Mouse (Mus musculus) hindbrain, postnatal 0 days (tissue): ENCODE data around the gene Psrc1. TPM values are rescaled to one million over a fixed set of nuclear protein-coding genes. Genes with fewer than 3 reads are reported as not detected.
A peak's percentile ranks its signal among the peaks of the same experiment; 100 is the strongest.

Experiments
- ATAC-seq: fragments of 200-750 bp; cut with Nextera tagmentation; 2 replicates; pipeline ENCODE4 v1.8.0; 2017; ENCODE audit warnings: mild to moderate bottlenecking, moderate TSS enrichment, moderate library complexity
- DNase-seq: peaks from one replicate; pipeline ENCODE4 v3.0.0-alpha.2; 2015; ENCODE audit warnings: low spot score
- H3K27ac ChIP-seq: fragments of 300-500 bp; sonication (generic); 2 replicates; pipeline ENCODE4 v1.5.1; 2014; ENCODE audit warnings: mild to moderate bottlenecking
- H3K27me3 ChIP-seq: fragments of 300-500 bp; sonication (generic); 2 replicates; pipeline ENCODE4 v1.6.1; 2014; ENCODE audit warnings: low read length, mixed read lengths; ENCODE audit not compliant: insufficient read depth
- H3K36me3 ChIP-seq: fragments of 300-500 bp; sonication (generic); 2 replicates; pipeline ENCODE4 v1.6.1; 2014; ENCODE audit warnings: low read length, mixed read lengths; ENCODE audit not compliant: insufficient read depth
- H3K4me1 ChIP-seq: fragments of 300-500 bp; sonication (generic); 2 replicates; pipeline ENCODE4 v1.6.1; 2014; ENCODE audit warnings: antibody characterized with exemption, low read length, mixed read lengths; ENCODE audit not compliant: insufficient read depth
- H3K4me2 ChIP-seq: fragments of 300-500 bp; sonication (generic); 2 replicates; pipeline ENCODE4 v1.6.1; 2014; ENCODE audit warnings: low read depth, mild to moderate bottlenecking, low read length, moderate library complexity, mixed read lengths
- H3K4me3 ChIP-seq: fragments of 300-500 bp; sonication (generic); 2 replicates; pipeline ENCODE4 v1.5.1; 2014; ENCODE audit warnings: low read length
- H3K9ac ChIP-seq: fragments of 300-500 bp; sonication (generic); replicated peaks from 2 replicates; pipeline ENCODE4 v1.6.1; 2014; ENCODE audit warnings: mild to moderate bottlenecking, low read length, moderate library complexity, mixed read lengths
- H3K9me3 ChIP-seq: fragments of 300-500 bp; sonication (generic); 2 replicates; pipeline ENCODE4 v1.6.1; 2016; ENCODE audit warnings: low read length, mixed read lengths
- CTCF ChIP-seq: IDR thresholded peaks from 2 replicates; pipeline ENCODE4 v1.5.1; 2016; ENCODE audit warnings: antibody characterized with exemption, control low read depth, low read depth
- WGBS: fragments of 180-500 bp; shearing (Covaris S2); extraction: QIAGEN DNeasy Blood & Tissue Kit; methylation state at CpG from one replicate; pipeline ENCODE4 v1.1.7; 2014; 5-methylcytosine and 5-hydroxymethylcytosine counted together
- polyA plus RNA-seq: library from polyadenylated mRNA; unstranded; fragments of >200 nt; fragmentation: Nextera tagmentation; extraction: Ambion mirVana; gene quantifications from 2 replicates; pipeline ENCODE4 v1.2.1, GENCODE M21; 2015
- total RNA-seq: library from RNA; depleted of rRNA; stranded (reverse); fragments of >200 nt; gene quantifications from 2 replicates; pipeline ENCODE4 v1.2.3, GENCODE M21; 2014

The Psrc1 gene
- total and polyA plus RNA-seq, 2 experiments from 2014 or later = 8.4 to 15.0 TPM

DNA sequence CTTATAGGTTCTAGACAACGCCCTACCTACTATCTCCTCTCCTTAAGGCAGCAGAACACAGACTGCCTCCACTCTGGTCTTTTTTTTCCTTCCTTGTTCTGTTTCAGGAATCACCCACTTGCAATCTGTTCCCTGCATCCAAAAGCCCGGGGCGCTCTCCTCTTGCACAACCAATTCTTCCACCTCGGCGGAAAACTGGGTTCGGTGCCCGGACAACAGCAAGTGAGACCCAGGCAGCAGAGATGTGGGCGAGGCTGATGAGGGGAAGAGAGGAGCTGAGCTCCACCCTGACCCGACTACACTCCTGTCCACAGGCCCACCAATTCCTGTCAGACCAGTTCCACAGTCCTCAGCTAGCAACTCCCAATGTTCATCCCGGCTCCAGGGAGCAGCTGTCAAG is 2.5 kb downstream of the Psrc1 start:
- Histone ChIP-seq H3K4me3 (no peak overlapping the region), H3K36me3 (no peaks in the 10 kb centered on the region), H3K4me2 (no peak overlapping the region), H3K9ac (no peak overlapping the region), H3K27ac (no peak overlapping the region), H3K4me1 (no peaks in the 10 kb centered on the region), H3K27me3 (no peaks in the 10 kb centered on the region), H3K9me3 (no peaks in the 10 kb centered on the region)
- no peak for TF ChIP-seq CTCF
- DNase-seq (no peak), ATAC-seq (no peak)
- WGBS = 88% methylated on average over 10 of the region's 10 CpGs

DNA sequence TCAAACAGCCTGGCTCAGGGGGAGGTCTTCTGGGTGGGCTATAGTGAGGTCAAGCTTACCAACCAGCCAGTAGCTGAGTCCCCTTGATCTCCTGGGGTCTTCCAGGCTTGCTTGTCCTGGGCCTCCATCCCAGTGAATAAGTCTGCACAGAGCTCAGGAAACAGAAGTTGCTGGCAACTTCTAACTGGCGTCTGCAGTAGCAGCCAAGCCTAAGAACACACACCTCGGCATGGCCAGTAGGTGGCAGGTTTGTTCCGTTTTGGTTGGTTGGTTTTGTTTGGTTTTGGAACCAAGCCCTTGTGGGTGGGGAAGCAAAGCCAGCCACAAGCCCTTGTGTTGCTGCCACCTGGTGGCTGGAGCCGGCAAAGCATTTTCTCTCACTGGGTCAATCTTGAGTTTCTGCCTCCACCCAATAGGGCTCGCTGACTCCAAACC is 5.5 kb downstream of the Psrc1 start:
- peak; percentile 99 for TF ChIP-seq CTCF
- DNase-seq (peak; percentile 98), ATAC-seq (peak; percentile 83)
- no peaks in the 10 kb centered on the region for H3K27me3 ChIP-seq
- H3K4me2 ChIP-seq = no peak overlapping the region
- no peaks in the 10 kb centered on the region for H3K4me1 ChIP-seq
- peaks cover 11% of the 10 kb centered on the region; the same call in 1 of the 2 replicates for H3K36me3 ChIP-seq
- WGBS = 0% methylated on average over 5 of the region's 5 CpGs
- H3K27ac ChIP-seq = no peak overlapping the region
- H3K9me3 ChIP-seq = no peaks in the 10 kb centered on the region
- H3K9ac ChIP-seq = no peak overlapping the region
- no peak overlapping the region for H3K4me3 ChIP-seq

DNA sequence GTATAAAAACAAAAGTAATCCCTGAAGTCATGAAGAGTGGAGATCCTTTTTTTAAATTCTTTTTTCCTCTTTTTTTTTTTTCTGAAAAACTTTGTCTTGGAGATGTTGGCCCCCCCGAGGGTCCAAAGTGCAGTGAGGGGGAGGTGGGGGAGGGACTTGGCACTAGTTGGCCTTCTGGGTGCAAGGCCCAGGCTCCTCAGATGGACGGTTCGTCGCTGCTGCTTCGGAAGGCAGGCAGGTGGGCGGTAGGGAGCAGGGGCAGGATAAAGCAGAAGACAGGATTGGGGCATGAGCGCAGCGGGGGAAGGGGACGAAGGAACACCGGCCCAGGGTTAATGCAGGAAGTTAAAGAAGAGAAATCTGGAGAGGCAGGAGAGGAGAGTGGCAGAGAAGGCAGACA is 8.7 kb downstream of the Psrc1 start:
- Histone ChIP-seq H3K9ac (no peak overlapping the region), H3K4me2 (no peak overlapping the region), H3K27me3 (no peaks in the 10 kb centered on the region), H3K4me3 (no peak overlapping the region), H3K27ac (no peak overlapping the region), H3K9me3 (no peaks in the 10 kb centered on the region), H3K36me3 (peaks cover 41% of the 10 kb centered on the region), H3K4me1 (no peaks in the 10 kb centered on the region)
- DNase-seq (no peak), ATAC-seq (no peak)
- 24% methylated on average over 10 of the region's 10 CpGs for WGBS
- TF ChIP-seq CTCF = no peak

DNA sequence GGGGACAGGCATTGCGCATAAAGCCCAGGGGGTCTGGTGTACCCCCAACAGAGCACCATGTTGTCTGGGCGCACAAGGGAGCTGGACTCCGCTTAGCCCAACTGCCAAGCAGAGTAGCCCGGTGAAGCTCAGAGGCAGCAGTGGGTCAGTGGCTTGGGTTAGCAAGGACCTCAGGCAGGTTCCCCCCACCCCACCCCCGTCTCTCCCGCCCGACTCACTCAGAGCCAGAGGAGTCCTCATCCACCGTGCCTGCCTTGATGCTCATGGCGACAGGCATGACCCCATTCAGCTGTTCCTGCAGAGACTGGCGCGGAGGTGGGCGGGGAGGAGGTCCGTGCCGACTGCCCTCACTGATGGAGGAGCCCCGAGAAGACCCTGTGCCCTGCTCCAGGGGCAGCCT is 9.2 kb downstream of the Psrc1 start:
- ATAC-seq = no peak
- H3K9ac ChIP-seq = no peak overlapping the region
- H3K36me3 ChIP-seq = peaks cover 46% of the 10 kb centered on the region
- TF ChIP-seq CTCF = no peak
- no peak overlapping the region for H3K4me3 ChIP-seq
- no peak overlapping the region for H3K27ac ChIP-seq
- no peaks in the 10 kb centered on the region for H3K27me3 ChIP-seq
- H3K4me1 ChIP-seq = no peaks in the 10 kb centered on the region
- WGBS = 43% methylated on average over 15 of the region's 15 CpGs
- H3K9me3 ChIP-seq = no peaks in the 10 kb centered on the region
- no peak for DNase-seq
- H3K4me2 ChIP-seq = no peak overlapping the region

DNA sequence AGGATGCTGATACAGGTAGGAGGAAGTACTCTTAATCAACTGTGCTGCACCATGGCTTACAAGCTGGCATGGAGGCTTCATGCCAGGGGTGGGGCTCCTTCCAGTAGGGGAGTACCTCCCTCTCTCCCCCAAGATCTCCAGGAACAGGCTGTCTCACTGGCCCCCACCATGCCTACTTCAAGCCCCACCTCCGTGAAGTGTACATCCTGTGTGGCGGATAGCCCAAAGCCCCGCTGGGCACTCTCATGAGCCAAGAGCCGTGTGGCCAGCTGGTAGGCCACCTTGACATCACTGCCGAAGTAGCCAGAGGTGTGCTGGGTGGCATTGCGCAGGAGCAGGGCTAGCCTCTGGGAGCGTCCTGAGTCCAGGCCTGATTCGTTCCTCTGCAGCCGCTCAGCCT is 14.6 kb downstream of the Psrc1 start:
- Histone ChIP-seq H3K4me2 (no peak overlapping the region), H3K9me3 (no peaks in the 10 kb centered on the region), H3K36me3 (peaks cover 81% of the 10 kb centered on the region), H3K4me3 (no peak overlapping the region), H3K9ac (no peak overlapping the region), H3K27ac (no peak overlapping the region), H3K4me1 (no peaks in the 10 kb centered on the region), H3K27me3 (no peaks in the 10 kb centered on the region)
- 90% methylated on average over 9 of the region's 9 CpGs for WGBS
- no peak for TF ChIP-seq CTCF
- DNase-seq (no peak), ATAC-seq (no peak)

DNA sequence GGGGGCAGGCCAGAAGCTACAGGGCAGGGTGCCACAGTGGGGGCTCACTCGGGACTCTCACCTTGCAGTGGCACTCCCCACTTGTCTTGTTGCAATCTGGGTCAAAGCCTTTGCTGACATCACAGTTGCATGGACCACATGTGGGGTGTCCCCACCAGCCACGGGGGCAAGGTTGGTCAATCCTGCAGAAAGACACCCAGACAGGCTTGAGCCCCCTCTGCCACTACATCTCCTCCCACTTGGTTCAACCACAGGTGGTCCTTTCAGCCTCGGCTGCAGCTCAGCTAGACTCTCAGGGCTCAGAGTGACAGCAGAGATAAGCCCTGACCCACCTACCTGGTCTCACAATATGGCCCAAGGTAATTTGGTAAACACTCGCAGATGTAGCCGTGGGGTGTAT is 16.8 kb downstream of the Psrc1 start:
- ATAC-seq (no peak), DNase-seq (no peak)
- 83% methylated on average over 5 of the region's 5 CpGs for WGBS
- TF ChIP-seq CTCF = no peak
- Histone ChIP-seq H3K4me2 (no peak overlapping the region), H3K4me3 (no peak overlapping the region), H3K9me3 (no peaks in the 10 kb centered on the region), H3K9ac (no peak overlapping the region), H3K27me3 (no peaks in the 10 kb centered on the region), H3K36me3 (peaks cover 76% of the 10 kb centered on the region), H3K27ac (no peak overlapping the region), H3K4me1 (peaks cover 4% of the 10 kb centered on the region; the same call in 1 of the 2 replicates)

DNA sequence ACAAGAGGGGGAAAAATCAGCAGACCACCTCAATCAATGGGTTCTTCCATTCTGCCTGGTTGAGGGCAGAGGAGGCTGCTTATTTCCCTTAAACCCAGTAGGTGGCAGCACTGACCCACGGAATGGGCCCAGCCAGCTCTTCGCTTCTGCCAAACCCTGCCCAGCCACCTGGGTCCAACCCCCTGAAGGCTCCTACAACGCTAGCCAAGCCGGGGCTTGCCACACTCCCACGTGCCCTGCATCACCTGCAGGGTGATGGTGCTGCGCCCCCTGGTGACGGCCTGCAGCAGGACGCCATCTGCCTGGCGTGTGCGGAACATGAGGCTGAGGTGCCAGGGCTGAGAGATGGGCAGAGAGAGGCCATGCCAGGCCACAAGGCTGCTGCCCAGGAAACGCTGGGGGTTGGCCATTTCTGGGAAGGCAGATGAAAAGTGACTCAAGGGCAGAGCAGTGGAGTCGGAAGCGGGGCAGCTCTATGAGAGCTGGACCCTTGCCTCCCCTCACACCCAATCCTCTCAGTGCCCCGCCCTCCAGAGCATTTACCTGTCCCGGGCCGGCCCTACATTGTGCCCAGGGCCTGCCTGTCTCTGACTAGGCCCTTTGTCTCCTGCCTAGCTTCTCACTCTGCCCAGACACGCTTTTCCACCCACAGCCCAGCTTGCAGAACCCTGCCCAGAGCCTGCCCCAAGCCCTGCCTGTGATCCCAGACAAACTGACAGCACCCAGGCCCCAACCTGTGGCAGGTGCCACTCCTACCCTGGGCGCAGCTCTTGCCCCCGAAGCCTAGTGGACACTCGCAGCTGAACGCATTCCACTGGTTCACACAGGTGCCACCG is 18.3 kb downstream of the Psrc1 start:
- TF ChIP-seq CTCF = peak; percentile 99
- no peaks in the 10 kb centered on the region for H3K9me3 ChIP-seq
- H3K27me3 ChIP-seq = no peaks in the 10 kb centered on the region
- H3K36me3 ChIP-seq = peaks cover 62% of the 10 kb centered on the region
- WGBS = 30% methylated on average over 21 of the region's 22 CpGs
- H3K4me3 ChIP-seq = no peak overlapping the region
- ATAC-seq (peak; percentile 88), DNase-seq (peak; percentile 95)
- no peak overlapping the region; the same call in 1 of the 2 replicates for H3K9ac ChIP-seq
- peak overlapping the region; percentile 77 for H3K27ac ChIP-seq
- peak overlapping the region; percentile 22; the same call in 1 of the 2 replicates for H3K4me2 ChIP-seq
- peaks cover 5% of the 10 kb centered on the region; the same call in 1 of the 2 replicates for H3K4me1 ChIP-seq
